In the genomic region with DNA sequence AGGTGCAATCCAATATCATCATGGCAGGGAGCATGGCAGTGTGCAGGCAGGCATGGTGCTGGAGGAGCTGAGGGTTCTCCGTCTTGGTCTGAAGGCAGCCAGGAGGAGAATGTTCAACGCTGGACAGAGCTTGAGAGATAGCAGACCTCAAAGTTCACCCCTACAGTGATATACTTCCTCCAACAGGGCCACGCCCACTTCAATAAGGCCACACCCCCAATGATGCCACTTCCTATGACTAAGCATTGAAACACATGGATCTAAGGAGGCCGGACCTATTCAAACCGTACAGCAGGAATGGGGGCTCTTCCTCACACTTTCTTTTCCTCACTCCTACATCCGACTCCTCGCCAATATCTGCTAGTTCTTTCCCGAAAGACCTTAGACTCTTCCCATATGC, we compare ENCODE assay signal across 20 mouse cellular contexts. TPM values are rescaled to one million over a fixed set of nuclear protein-coding genes. Genes with fewer than 3 reads are reported as not detected.
DNase-seq lines count a peak whose midpoint lies in the region; ATAC-seq lines count a peak whose summit lies in the region.
"Had no signal": no experiment of that assay in that cellular context is flagged by ENCODE, and none has a peak within 500 bp of the region (broad histone marks: within the 10 kb centered on the region; RNA-seq: fewer than 3 reads in every experiment).

No protein-coding gene starts in this region.

- H3K4me2 ChIP-seq in kidney, embryonic 14.5 days (replicated peaks; ENCODE audit: low read depth, low read length) = no peak overlapping the region
- H3K4me2 ChIP-seq: embryonic facial prominence, embryonic 12.5 days; midbrain, embryonic 11.5 days had no signal

- H3K27me3 ChIP-seq in kidney, embryonic 14.5 days (ENCODE audit: control insufficient read depth, insufficient read depth, low read length) = no peaks in the 10 kb centered on the region; the same call in 1 of the 2 replicates
- H3K27me3 ChIP-seq: embryonic facial prominence, embryonic 12.5 days had no signal

- no peak for DNase-seq in kidney, postnatal 14 days
- DNase-seq in ES-CJ7 (ENCODE audit: low read depth, low spot score) = peak; percentile 10
- no peak for DNase-seq in thymus, postnatal 0 days (ENCODE audit: low spot score)
- no peak for DNase-seq in urinary bladder, adult 2 months (ENCODE audit: low spot score)
- DNase-seq: cerebellum, adult 9-10 months; gastrocnemius, postnatal 10 days; lung, adult 2 months; lung, postnatal 4 days; retina, postnatal 1 day; thymus, postnatal 36 days had no signal

- 79% methylated on average over 8 of the region's 8 CpGs for WGBS in kidney, embryonic 14.5 days

- no peak overlapping the region for H3K4me3 ChIP-seq in kidney, embryonic 14.5 days (ENCODE audit: low read length)
- H3K4me3 ChIP-seq: embryonic facial prominence, embryonic 12.5 days; hindbrain, embryonic 10.5 days had no signal

- 0 out of 2 replicates have a peak, but pooled peaks have one; percentile 20 for ATAC-seq in kidney, embryonic 14.5 days (ENCODE audit: low FRiP score, low TSS enrichment)
- peak; percentile 38 for ATAC-seq in inflammation-experienced regulatory T-cells, adult 6 months
- 0 out of 2 replicates have a peak, but pooled peaks have one; percentile 26 for ATAC-seq in megakaryocyte-erythroid progenitor cell, adult 5-6 weeks (replicated peaks; ENCODE audit: low FRiP score, low TSS enrichment, poor library complexity, severe bottlenecking)
- ATAC-seq: forebrain, embryonic 14.5 days had no signal

- H3K4me1 ChIP-seq in kidney, embryonic 14.5 days (ENCODE audit: control insufficient read depth, insufficient read depth, low read length) = no peaks in the 10 kb centered on the region
- H3K4me1 ChIP-seq: embryonic facial prominence, embryonic 12.5 days had no signal

- H3K9ac ChIP-seq in kidney, embryonic 14.5 days (ENCODE audit: low read depth, low read length) = no peak overlapping the region
- H3K9ac ChIP-seq: embryonic facial prominence, embryonic 12.5 days had no signal

- no peaks in the 10 kb centered on the region for H3K9me3 ChIP-seq in kidney, embryonic 14.5 days (ENCODE audit: control insufficient read depth, low read length)
- H3K9me3 ChIP-seq: embryonic facial prominence, embryonic 12.5 days; G1E; hindbrain, embryonic 10.5 days had no signal

- H3K27ac ChIP-seq in kidney, embryonic 14.5 days (ENCODE audit: low read depth, low read length) = no peak overlapping the region
- H3K27ac ChIP-seq: embryonic facial prominence, embryonic 12.5 days; hindbrain, embryonic 10.5 days; kidney, postnatal 0 days had no signal

- no peaks in the 10 kb centered on the region for H3K36me3 ChIP-seq in kidney, embryonic 14.5 days (ENCODE audit: control insufficient read depth, insufficient read depth, low read length)
- H3K36me3 ChIP-seq: embryonic facial prominence, embryonic 12.5 days; G1E; hindbrain, embryonic 10.5 days had no signal

RNA-seq across cellular contexts. Expression of a gene that starts 48.3 kb away (rescaled TPM):
- 1.2 and 2.9 TPM in 2 replicates for polyA plus RNA-seq in kidney, embryonic 14.5 days (2014; fragmentation: Nextera tagmentation; extraction: Ambion mirVana)
- 10 to 100 TPM; 11.0 to 19.2 (median 13.1) TPM for polyA plus RNA-seq in inflammation-experienced regulatory T-cells, adult 6 months (2017; shearing (Covaris generic))
- 0.87 TPM in 1 of 2 replicates, not detected in the other for total RNA-seq in megakaryocyte-erythroid progenitor cell, adult 5-6 weeks (2014; fragmentation: Nextera tagmentation)
- 4.1 TPM in 1 of 2 replicates, not detected in the other for total RNA-seq in megakaryocyte-erythroid progenitor cell, adult 5-6 weeks (2017)
- 2.7 and 3.5 TPM in 2 replicates for polyA plus RNA-seq in thymus, postnatal 0 days (2015; fragmentation: Nextera tagmentation; extraction: Ambion mirVana)
- 4.5 and 6.1 TPM in 2 replicates for polyA plus RNA-seq in urinary bladder, adult 2 months (2012; rRNA removed)
- total RNA-seq: G1E; monocyte, adult 5-6 weeks had no signal
- polyA plus RNA-seq: G1E had no signal
